Mouse (Mus musculus): Measurements from ENCODE around the gene BC049730.
"Not testable (repeated sequence)": the region's sequence is repeated elsewhere in the genome, so short reads cannot be mapped to it uniquely, and the experiment has no call there.

Gene BC049730

DNA sequence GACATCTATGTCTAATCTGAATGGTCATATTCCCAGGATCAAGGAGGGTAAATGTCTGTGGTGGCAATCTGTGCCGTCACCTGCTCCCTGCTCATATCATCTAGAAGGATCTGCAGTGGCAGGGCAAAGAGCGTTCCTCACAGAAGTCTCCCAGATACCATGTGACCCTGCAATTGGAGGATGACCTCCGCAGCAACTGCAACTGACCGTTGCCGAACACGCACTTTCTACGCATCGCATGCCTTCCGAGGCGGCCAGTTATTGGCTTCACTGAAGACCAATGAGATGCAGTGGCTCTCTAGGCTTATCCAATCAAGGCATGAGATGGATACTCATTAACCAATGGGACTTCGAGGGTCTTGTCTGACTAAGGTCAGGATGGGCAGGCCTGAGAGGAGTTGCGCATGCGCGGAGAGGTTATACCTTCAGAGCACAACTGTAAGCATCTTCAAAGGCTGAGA is at the start of gene BC049730:
BC049730 (plus strand) TSS at position 411 of the 461 bp plus-strand sequence.
- no peak for DNase-seq (ENCODE audit: low read depth, low spot score)

DNA sequence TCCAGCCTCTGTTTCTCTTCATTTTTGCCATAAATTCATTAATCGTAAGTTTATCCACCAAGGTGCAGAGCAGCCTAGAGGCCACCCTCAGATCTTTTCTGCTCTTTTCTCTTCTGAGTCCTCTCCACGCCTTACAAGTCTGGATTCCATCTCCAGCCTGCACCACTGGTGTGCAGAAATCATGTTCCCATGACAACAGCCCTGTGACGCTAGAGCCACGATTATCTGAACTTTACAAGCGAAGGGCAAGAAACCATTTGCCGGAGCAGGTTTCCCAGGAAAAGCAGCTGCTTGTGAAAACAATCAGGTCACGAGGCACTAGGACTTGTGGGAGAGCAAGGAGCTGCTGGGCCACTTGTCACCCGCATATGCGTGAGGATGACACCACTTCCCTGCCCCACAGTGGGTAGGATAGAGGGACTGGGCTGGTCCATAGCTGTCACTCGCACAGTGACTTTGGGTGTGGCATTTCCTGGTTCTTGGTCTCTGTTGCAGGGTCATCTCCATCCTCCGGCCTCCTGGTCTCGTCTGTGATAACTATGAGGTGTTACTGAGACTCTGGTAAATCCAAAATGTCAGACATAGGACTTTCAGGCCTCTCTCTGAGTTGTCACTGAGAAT is 49.2 kb upstream of the BC049730 start:
- no peak for DNase-seq (ENCODE audit: low read depth, low spot score)

GRCm38 (mm10) chr7:24661118-24661904 is 47.7 kb upstream of the BC049730 start:
- DNase-seq (ENCODE audit: low read depth, low spot score), result no peak

DNA sequence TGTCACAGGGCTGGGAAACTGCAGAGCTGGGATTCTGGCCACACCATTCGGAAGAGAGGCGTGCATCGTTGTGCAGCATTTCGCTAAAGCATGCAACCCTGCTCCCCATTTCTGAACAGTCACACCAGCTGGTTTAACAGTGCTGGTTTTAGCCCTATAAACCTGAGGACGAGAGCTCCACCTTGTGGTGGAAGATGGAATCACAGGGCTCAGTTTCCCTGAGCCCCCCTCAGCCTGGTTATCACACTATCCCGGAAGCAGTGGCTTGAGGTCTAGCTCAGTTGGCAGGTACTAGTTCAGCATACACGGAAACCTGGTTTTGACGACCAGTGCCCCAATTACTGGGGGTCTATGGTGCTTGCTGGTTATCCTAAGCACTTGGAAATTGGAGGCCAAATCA is 46.5 kb upstream of the BC049730 start:
- DNase-seq (ENCODE audit: low read depth, low spot score), result peak; percentile 32

DNA sequence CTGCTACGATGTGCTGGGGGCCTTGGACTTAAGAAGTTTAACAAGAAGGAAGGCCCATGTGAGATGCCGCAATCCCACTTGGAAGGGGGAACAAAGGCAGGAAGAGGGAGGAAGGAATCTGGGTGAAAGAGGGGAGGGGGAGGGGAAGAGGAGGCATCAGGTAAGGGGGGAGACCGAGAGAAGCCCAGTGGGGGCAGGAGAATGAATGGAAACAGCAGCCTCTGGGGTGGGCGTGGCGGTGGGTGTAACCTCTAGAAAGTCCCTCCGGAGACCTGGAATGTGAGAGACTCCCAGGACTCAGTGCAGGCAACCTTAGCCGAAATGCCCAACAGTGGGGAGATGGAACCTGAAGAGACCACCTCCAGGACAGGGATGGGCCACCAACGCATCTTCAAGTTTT is 44.7 kb upstream of the BC049730 start:
- no peak for DNase-seq (ENCODE audit: low read depth, low spot score)

DNA sequence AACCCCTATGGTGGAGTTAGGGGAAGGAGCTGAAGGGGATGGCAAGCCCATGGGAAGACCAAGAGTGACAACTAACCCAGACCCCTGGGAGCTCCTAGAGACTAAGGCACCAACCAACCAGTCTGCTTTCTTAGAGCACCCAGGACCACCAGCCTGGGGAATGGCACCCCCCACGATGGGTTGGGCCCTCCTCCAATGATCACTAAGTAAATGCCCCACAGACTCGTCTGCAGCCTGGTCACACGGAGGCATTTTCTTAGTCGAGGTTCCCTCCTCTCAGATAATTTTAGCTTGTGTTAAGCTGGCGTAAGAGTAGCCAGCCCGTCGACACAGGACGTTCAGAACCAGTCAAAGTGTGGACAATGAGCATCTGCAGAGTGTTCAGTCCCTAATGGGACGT is 44.1 kb upstream of the BC049730 start:
- no peak for DNase-seq (ENCODE audit: low read depth, low spot score)

GRCm38 (mm10) chr7:24671944-24672439 is 37.0 kb upstream of the BC049730 start:
- DNase-seq (ENCODE audit: low read depth, low spot score), result no peak

- no peak for DNase-seq (ENCODE audit: low read depth, low spot score)
These were observed 32.5 kb upstream of the BC049730 start, which contains the start of gene Tex101 for GRCm38 (mm10) chr7:24676575-24676974. Tex101 (minus strand) TSS chr7:24676675.

- not testable (repeated sequence) for DNase-seq (ENCODE audit: low read depth, low spot score)
These were observed 24.9 kb upstream of the BC049730 start for GRCm38 (mm10) chr7:24684121-24684520.

DNA sequence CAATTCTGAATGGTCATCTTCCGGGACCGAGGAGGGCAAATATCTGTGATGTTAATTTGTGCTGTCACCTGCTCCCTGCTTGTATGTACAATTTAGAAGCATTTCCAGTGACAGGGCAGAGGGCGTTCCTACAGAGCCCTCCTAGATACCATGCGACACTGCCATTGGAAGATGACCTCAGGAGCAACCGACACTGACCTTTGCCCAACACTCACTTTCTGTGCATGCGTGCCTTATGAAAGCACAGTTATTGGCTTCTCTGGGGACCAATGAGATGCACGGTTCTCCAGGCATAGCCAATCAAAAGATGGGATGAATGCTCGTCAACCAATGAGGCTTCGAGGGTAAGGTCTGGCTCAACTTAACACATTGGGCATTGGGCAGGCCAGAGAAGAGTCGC is 21.5 kb upstream of the BC049730 start:
- not testable (repeated sequence) for DNase-seq (ENCODE audit: low read depth, low spot score)

GRCm38 (mm10) chr7:24692693-24693092 is 16.3 kb upstream of the BC049730 start:
- not testable (repeated sequence) for DNase-seq (ENCODE audit: low read depth, low spot score)

DNA sequence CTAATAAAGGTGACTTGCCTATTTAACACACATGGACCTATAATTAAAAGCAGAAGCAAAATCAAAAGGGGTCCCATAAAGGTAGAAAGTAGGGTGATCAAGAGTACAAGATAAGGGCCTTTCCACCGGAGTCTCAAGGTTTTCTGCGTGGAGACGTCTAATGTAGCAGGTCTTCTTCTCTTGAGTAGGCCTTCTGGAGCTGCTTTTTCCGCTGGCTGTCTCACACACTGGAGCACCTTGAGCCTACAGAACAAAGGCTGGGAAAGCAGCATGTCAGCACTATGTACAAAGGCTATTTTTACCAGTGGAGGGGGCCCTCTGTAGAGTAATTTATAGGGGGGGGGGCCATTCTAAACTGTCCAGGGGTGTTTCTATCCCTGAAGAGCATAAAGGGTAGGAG is 11.2 kb upstream of the BC049730 start:
- not testable (repeated sequence) for DNase-seq (ENCODE audit: low read depth, low spot score)

DNA sequence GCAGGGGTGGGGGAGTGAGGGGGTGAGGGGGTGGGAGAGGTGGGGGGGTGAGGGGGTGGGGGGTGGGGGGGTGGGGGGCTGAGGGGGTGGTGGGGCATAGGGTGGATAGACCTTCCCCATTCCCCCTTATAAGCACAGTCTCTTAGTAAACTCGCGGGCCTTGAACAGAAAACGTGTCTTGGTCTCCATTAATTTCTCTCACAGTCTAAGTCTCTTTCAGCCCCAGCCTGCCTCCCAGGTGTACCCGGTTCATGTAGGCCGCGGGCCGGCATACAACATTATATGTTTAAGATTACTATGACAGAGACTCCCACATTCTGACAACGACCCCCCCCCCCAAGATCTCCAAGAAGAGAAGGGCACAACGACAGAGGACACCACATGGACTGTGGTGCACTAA is 6.2 kb upstream of the BC049730 start:
- DNase-seq (ENCODE audit: low read depth, low spot score), result not testable (repeated sequence)

DNA sequence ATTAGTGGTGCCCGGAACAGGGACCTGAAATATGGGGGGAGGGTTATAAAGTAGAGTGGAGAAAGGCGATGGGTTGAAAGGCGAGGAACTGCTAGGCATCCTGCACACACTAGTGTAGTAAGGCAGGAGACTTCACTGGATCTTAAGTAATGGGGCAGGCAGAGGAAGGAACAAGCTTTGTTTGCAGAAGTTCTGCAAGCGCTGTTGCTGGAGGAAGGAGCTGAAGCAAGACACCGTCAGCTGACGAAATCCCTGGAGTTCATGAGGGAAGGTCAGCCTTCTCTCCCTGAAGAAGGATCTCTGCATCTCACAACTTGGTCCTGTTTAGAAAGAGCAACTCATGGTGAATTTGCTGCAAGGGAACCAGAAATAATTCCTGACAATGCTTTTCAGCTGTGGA is 6.0 kb downstream of the BC049730 start:
- no peak for DNase-seq (ENCODE audit: low read depth, low spot score)

- DNase-seq (ENCODE audit: low read depth, low spot score), result not testable (repeated sequence)
These were observed 17.8 kb downstream of the BC049730 start, which contains the start of gene Gm4763 for GRCm38 (mm10) chr7:24726808-24727207. Gm4763 (minus strand) TSS chr7:24726908.

DNA sequence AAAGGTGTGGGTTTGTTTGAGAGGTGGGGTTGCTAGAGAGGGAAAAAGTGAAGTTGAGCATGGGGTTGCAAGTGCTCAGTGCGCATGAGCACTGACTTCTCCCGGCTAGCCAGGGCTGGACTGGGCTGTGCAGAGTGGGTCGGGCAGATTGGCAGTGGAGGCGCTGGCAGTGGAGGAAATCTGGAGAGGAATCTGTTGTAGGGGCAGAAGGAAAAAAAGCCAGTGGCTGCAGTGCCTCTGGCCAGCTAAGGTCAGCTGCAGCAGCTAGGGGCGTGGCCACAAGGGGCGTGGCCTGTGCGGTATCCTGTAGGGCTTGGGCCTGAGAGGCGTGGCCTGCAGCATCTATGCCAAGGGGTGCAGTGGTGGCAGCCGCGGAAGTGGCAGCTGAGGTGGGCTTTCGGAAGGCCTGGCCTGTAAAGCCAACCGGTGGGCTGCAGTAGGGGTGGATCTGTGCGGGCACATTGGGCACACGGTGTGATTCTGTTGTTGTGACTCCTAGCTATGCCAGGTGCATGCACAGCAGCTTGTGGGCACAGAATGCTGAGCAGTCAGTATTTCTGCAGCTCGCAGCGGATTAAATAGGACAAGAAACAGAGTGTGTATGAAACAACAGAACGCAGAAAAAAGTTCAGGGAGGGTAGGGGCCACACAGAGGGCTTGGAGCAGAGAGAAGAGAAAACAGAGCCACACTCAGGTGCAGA is 27.1 kb downstream of the BC049730 start:
- no peak for DNase-seq (ENCODE audit: low read depth, low spot score)

- DNase-seq (ENCODE audit: low read depth, low spot score), result no peak
These were observed 41.7 kb downstream of the BC049730 start for GRCm38 (mm10) chr7:24750695-24751094.

GRCm38 (mm10) chr7:24751610-24752009 is 42.6 kb downstream of the BC049730 start:
- no peak for DNase-seq (ENCODE audit: low read depth, low spot score)

DNA sequence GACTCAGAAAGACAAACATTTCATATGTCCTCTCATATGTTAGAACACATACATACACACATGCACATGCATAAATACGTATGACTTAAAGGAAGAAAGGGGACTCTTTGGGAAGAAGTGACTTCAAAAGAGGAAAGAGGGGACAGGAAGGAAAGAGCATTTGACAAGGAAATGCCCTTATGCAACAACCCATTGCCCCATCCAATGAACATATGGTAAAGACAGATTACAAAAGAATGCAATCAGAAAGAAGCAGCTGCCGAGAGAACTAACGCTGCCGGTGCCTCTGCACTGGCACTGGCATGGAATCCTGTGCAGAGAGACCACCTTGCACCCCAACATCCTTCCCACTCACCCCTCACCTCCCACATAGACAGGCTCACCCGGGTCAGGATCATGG is 44.4 kb downstream of the BC049730 start:
- no peak for DNase-seq (ENCODE audit: low read depth, low spot score)

DNA sequence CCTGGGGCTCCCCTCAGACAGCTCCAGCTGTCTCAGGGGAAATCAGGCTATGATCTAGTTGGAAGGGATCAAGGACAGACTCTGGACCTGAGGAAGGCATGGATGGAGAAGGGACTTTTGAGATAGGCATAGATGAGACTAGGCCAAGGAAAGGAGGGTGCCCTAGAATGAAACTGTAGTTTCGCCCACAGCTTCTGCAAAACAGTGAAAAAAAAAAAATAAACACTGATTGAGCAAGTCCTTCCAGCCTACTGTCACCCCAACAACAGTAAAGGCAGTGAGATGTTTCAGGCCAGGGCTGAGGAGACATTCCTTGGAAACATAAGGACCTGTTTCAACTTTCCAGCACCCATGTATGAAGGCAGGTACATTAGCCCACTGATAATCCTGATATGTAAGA is 49.5 kb downstream of the BC049730 start:
- DNase-seq (ENCODE audit: low read depth, low spot score), result no peak

GRCm38 (mm10) chr7:24760211-24760610 is 51.2 kb downstream of the BC049730 start, which contains the start of gene Cd177:
Cd177 (minus strand) TSS chr7:24760311.
- no peak for DNase-seq (ENCODE audit: low read depth, low spot score)

DNA sequence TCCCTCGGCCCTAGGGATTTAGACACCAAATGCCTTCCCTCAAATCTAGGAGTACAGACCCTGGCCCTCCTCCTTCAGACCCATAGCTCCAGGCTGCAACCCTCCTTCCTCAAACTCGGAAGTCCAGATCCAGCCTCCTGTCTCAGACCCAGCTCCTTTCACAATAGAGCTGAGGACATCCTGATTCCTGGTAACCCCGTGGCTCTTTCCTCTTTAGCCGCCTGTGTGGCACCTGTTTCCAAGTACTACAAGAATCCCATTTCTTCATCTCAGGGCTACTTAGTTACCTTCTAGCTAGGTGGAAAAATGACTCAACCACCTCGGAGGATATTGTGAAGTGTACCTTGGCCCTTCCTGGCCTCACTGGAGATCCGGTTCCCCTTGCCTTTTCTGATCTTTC is 52.1 kb downstream of the BC049730 start:
- DNase-seq (ENCODE audit: low read depth, low spot score), result no peak

Measured in skeletal muscle tissue, adult 2 months (tissue).